Mouse (Mus musculus): ENCODE results near the gene Grik4.

Grik4 gene

GRCm38 (mm10) chr9:42573616-42574350 is 370.5 kb downstream of the Grik4 start:
- no peak for DNase-seq (ENCODE audit: low spot score)

GRCm38 (mm10) chr9:42573180-42573579 is 371.1 kb downstream of the Grik4 start:
- peak; percentile 69 for DNase-seq (ENCODE audit: low spot score)

GRCm38 (mm10) chr9:42565921-42566320 is 378.4 kb downstream of the Grik4 start:
- no peak for DNase-seq (ENCODE audit: low spot score)

- no peak for DNase-seq (ENCODE audit: low spot score)
Observed at GRCm38 (mm10) chr9:42555186-42555585, 389.1 kb downstream of the Grik4 start.

- peak; percentile 69 for DNase-seq (ENCODE audit: low spot score)
Observed at GRCm38 (mm10) chr9:42550116-42550515, 394.2 kb downstream of the Grik4 start.

- DNase-seq (ENCODE audit: low spot score) = no peak
Observed at GRCm38 (mm10) chr9:42548981-42549380, 395.3 kb downstream of the Grik4 start.

- DNase-seq (ENCODE audit: low spot score) = no peak
Observed at GRCm38 (mm10) chr9:42544521-42544920, 399.8 kb downstream of the Grik4 start.

- no peak for DNase-seq (ENCODE audit: low spot score)
Observed at GRCm38 (mm10) chr9:42533491-42533890, 410.8 kb downstream of the Grik4 start.

GRCm38 (mm10) chr9:42533041-42533440 is 411.3 kb downstream of the Grik4 start:
- DNase-seq (ENCODE audit: low spot score) = no peak

- DNase-seq (ENCODE audit: low spot score) = no peak
Observed at GRCm38 (mm10) chr9:42531951-42532350, 412.3 kb downstream of the Grik4 start.

GRCm38 (mm10) chr9:42530221-42531152 is 413.8 kb downstream of the Grik4 start:
- no peak for DNase-seq (ENCODE audit: low spot score)

GRCm38 (mm10) chr9:42520587-42521084 is 423.7 kb downstream of the Grik4 start:
- DNase-seq (ENCODE audit: low spot score) = peak; percentile 7

- no peak for DNase-seq (ENCODE audit: low spot score)
Observed at GRCm38 (mm10) chr9:42518163-42518562, 426.1 kb downstream of the Grik4 start.

GRCm38 (mm10) chr9:42513159-42513558 is 431.1 kb downstream of the Grik4 start:
- DNase-seq (ENCODE audit: low spot score) = no peak

GRCm38 (mm10) chr9:42512312-42512711 is 432.0 kb downstream of the Grik4 start:
- DNase-seq (ENCODE audit: low spot score) = peak; percentile 30

- DNase-seq (ENCODE audit: low spot score) = no peak
Observed at GRCm38 (mm10) chr9:42508235-42508634, 436.1 kb downstream of the Grik4 start.

GRCm38 (mm10) chr9:42507709-42508108 is 436.6 kb downstream of the Grik4 start, which contains the start of gene Tbcel:
Tbcel (minus strand) TSS chr9:42507809.
- DNase-seq (ENCODE audit: low spot score) = no peak

GRCm38 (mm10) chr9:42507022-42507421 is 437.3 kb downstream of the Grik4 start:
- no peak for DNase-seq (ENCODE audit: low spot score)

GRCm38 (mm10) chr9:42504971-42505510 is 439.3 kb downstream of the Grik4 start:
- no peak for DNase-seq (ENCODE audit: low spot score)

- no peak for DNase-seq (ENCODE audit: low spot score)
Observed at GRCm38 (mm10) chr9:42504559-42504958, 439.7 kb downstream of the Grik4 start.

- DNase-seq (ENCODE audit: low spot score) = no peak
Observed at GRCm38 (mm10) chr9:42503709-42504108, 440.6 kb downstream of the Grik4 start.

- no peak for DNase-seq (ENCODE audit: low spot score)
Observed at GRCm38 (mm10) chr9:42496296-42496695, 448.0 kb downstream of the Grik4 start.

All from urinary bladder, postnatal 14 days (tissue).